Mouse (Mus musculus): Measurements from ENCODE around the gene P2rx3. TPM values are rescaled to one million over a fixed set of nuclear protein-coding genes. Genes with fewer than 3 reads are reported as not detected.

P2rx3 gene
- polyA plus RNA-seq (2014; fragmentation: Nextera tagmentation; extraction: Ambion mirVana) = 0.76 and 1.4 TPM in 2 replicates

DNA sequence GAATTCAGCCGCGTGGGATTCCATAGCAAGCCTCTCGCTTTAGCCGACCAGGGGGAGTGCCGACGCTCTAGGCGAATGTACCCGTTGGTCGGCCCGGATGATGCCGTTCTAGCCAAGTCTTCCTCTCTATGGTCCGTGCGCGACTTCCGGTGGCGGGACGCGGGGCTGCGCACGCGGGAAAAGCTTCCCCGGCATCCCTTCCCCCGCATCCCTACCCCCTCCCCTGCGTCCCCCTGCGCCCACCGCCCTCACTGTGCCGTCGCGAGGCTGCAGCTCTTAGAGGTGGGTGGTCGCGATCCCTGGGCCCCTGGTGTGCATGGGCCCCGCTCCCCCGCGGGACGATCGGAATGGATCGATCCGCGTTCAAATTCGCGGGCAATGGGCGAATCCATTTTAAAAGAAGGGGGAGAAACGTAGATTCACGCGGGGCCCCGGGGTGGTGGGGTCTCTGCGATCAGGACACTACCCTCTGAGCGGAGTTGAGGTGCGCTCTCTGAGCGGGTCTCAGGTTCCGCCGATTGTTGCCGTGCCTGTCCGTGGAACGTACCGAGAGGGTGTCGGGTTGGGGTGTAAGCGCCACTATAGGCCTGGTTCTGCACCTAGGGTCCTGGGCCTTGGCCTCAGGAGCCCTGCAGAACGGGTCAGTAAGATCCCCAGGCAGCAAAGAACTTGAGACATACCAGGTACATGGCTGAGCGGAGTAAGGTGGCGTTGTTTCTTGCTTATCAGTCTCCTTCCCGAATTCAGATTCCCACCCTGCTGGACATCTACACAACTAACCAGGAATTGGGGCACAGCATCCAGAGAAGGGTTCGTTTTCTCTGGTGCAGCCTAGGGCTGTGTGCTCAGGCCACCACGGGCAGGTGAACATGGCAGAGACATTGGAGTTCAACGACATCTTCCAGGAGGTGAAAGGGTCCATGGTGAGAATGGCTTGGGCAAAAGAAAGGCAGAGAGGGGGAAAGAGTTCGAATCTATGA lies at the start of gene P2rx3, which contains the start of gene Ssrp1:
Gene P2rx3, minus strand, starts transcription at position 416 of the 980 bp plus-strand sequence.
Gene Ssrp1, plus strand, starts transcription at position 188 of the 980 bp plus-strand sequence.
- under 1% methylated on average over 66 of the region's 66 CpGs for WGBS
- Histone ChIP-seq H3K27ac (replicated peaks; ENCODE audit: low read depth, low read length) (peak within 1 kb of the TSS; percentile 80), H3K4me3 (ENCODE audit: low read depth, low read length) (peak within 1 kb of the TSS; percentile 67), H3K4me1 (ENCODE audit: control insufficient read depth, insufficient read depth, low read length) (peaks cover 2% of the 10 kb centered on the region; the same call in 1 of the 2 replicates), H3K36me3 (ENCODE audit: control insufficient read depth, insufficient read depth, low read length) (peaks cover 21% of the 10 kb centered on the region), H3K27me3 (ENCODE audit: control insufficient read depth, insufficient read depth, low read length) (no peaks in the 10 kb centered on the region), H3K4me2 (ENCODE audit: low read depth, severe bottlenecking) (peak within 1 kb of the TSS; percentile 73), H3K9ac (ENCODE audit: low read length) (peak within 1 kb of the TSS; percentile 91), H3K9me3 (ENCODE audit: control insufficient read depth, low read length) (no peaks in the 10 kb centered on the region)
- ATAC-seq (ENCODE audit: insufficient number of reproducible peaks, low FRiP score, low TSS enrichment, low read depth) (peak; percentile 93), DNase-seq (ENCODE audit: low spot score) (peak; percentile 95)

DNA sequence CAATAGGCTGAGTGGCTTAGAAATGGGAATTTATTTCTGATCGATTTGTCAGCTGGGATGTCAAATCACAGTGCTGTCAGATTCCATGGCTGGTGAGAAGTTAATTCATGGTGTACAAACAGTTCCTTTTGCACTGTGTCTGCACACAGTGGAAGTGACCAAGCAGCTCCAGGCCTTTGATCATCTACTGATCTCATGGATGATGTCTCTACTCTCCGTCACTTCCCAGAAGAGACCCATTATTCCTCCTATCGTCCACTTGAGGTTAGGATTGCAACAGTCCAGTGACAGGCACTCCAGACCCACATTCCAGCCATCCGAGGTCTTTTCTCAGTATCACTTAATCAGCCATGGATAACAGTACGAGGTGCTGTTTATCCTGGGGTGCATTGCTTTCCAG lies 36.5 kb upstream of the P2rx3 start:
- DNase-seq (ENCODE audit: low spot score) = no peak
- H3K27me3 ChIP-seq (ENCODE audit: control insufficient read depth, insufficient read depth, low read length) = no peaks in the 10 kb centered on the region
- no peak overlapping the region for H3K9ac ChIP-seq (ENCODE audit: low read length)
- no peak overlapping the region for H3K4me2 ChIP-seq (ENCODE audit: low read depth, severe bottlenecking)
- no peak overlapping the region for H3K4me3 ChIP-seq (ENCODE audit: low read depth, low read length)
- no peaks in the 10 kb centered on the region for H3K4me1 ChIP-seq (ENCODE audit: control insufficient read depth, insufficient read depth, low read length)
- no peak overlapping the region for H3K27ac ChIP-seq (replicated peaks; ENCODE audit: low read depth, low read length)
- no peaks in the 10 kb centered on the region for H3K9me3 ChIP-seq (ENCODE audit: control insufficient read depth, low read length)
- no peak for ATAC-seq (ENCODE audit: insufficient number of reproducible peaks, low FRiP score, low TSS enrichment, low read depth)
- WGBS = 88% methylated on average over 5 of the region's 5 CpGs
- no peaks in the 10 kb centered on the region for H3K36me3 ChIP-seq (ENCODE audit: control insufficient read depth, insufficient read depth, low read length)

DNA sequence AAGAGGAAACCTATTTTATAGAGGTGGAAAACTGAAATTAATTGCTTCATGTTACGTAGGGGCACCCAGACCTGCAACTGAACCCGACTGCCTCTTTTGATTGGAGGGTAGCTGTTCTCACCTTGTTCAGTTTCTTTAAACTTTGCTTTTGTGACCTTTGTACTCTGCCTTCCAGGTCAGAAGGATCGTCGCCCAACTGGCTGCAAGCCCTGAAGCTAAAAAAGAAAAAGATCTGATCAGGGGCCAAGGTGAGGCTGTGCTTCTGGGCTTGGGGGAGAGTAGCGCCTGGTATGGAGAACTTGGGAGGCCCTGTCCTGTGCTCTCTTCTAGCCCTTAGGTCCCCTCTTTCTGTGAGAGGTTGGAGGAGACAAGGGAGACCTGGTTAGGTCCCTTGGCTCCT lies 34.7 kb upstream of the P2rx3 start:
- no peak overlapping the region for H3K4me2 ChIP-seq (ENCODE audit: low read depth, severe bottlenecking)
- no peaks in the 10 kb centered on the region for H3K9me3 ChIP-seq (ENCODE audit: control insufficient read depth, low read length)
- no peaks in the 10 kb centered on the region for H3K27me3 ChIP-seq (ENCODE audit: control insufficient read depth, insufficient read depth, low read length)
- no peak overlapping the region for H3K4me3 ChIP-seq (ENCODE audit: low read depth, low read length)
- no peak overlapping the region for H3K27ac ChIP-seq (replicated peaks; ENCODE audit: low read depth, low read length)
- DNase-seq (ENCODE audit: low spot score) (no peak), ATAC-seq (ENCODE audit: insufficient number of reproducible peaks, low FRiP score, low TSS enrichment, low read depth) (no peak)
- H3K36me3 ChIP-seq (ENCODE audit: control insufficient read depth, insufficient read depth, low read length) = no peaks in the 10 kb centered on the region
- H3K9ac ChIP-seq (ENCODE audit: low read length) = no peak overlapping the region
- WGBS = 88% methylated on average over 5 of the region's 5 CpGs
- no peaks in the 10 kb centered on the region for H3K4me1 ChIP-seq (ENCODE audit: control insufficient read depth, insufficient read depth, low read length)

DNA sequence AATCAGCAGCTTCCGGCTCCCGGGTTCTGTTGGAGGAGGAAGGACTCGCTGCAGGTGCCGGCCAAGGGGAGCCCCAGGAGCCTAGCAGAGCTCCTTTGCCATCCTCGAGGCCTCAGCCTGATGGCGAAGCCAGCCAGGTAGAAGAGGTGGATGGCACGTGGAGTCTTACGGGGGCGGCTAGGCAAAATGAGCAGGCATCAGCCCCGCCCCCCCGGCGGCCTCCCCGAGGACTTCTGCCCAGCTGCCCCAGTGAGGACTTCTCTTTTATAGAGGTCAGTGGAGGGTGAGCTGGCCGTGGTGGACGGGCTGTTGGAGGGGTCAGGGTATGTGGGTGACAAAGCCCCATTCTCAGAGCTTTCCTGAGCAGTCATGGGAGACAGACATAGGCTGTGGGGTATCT lies 32.8 kb upstream of the P2rx3 start:
- DNase-seq (ENCODE audit: low spot score) (no peak), ATAC-seq (ENCODE audit: insufficient number of reproducible peaks, low FRiP score, low TSS enrichment, low read depth) (no peak)
- no peak overlapping the region for H3K27ac ChIP-seq (replicated peaks; ENCODE audit: low read depth, low read length)
- H3K4me2 ChIP-seq (ENCODE audit: low read depth, severe bottlenecking) = no peak overlapping the region
- 71% methylated on average over 15 of the region's 15 CpGs for WGBS
- no peak overlapping the region for H3K9ac ChIP-seq (ENCODE audit: low read length)
- peaks cover 2% of the 10 kb centered on the region; the same call in 1 of the 2 replicates for H3K36me3 ChIP-seq (ENCODE audit: control insufficient read depth, insufficient read depth, low read length)
- H3K4me3 ChIP-seq (ENCODE audit: low read depth, low read length) = no peak overlapping the region
- no peaks in the 10 kb centered on the region for H3K9me3 ChIP-seq (ENCODE audit: control insufficient read depth, low read length)
- no peaks in the 10 kb centered on the region for H3K27me3 ChIP-seq (ENCODE audit: control insufficient read depth, insufficient read depth, low read length)
- H3K4me1 ChIP-seq (ENCODE audit: control insufficient read depth, insufficient read depth, low read length) = no peaks in the 10 kb centered on the region

DNA sequence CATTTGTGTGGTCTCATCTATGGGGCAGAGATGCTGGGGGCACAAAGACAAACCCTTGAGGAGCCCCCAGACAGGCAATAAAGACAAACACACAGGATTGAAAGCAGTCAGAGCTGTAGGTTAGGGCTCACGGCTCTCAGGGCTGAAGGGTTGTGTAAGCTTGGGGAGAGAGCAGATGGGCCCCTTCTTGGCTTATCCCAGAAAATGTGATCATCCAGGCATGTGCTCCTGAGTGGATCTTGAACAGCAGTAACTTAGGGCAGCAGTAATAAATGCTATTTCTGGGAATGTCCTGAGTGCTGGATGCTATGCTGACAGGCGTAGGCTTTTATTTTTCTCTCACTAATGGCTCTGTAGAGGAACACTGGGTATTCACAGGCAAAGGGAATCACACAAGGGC lies 31.4 kb upstream of the P2rx3 start:
- H3K27ac ChIP-seq (replicated peaks; ENCODE audit: low read depth, low read length) = no peak overlapping the region
- no peak for DNase-seq (ENCODE audit: low spot score)
- H3K4me1 ChIP-seq (ENCODE audit: control insufficient read depth, insufficient read depth, low read length) = no peaks in the 10 kb centered on the region
- no peaks in the 10 kb centered on the region for H3K27me3 ChIP-seq (ENCODE audit: control insufficient read depth, insufficient read depth, low read length)
- no peak overlapping the region for H3K4me2 ChIP-seq (ENCODE audit: low read depth, severe bottlenecking)
- no peaks in the 10 kb centered on the region for H3K9me3 ChIP-seq (ENCODE audit: control insufficient read depth, low read length)
- H3K9ac ChIP-seq (ENCODE audit: low read length) = no peak overlapping the region
- WGBS = 78% methylated on average over 2 of the region's 2 CpGs
- H3K36me3 ChIP-seq (ENCODE audit: control insufficient read depth, insufficient read depth, low read length) = peaks cover 2% of the 10 kb centered on the region; the same call in 1 of the 2 replicates
- ATAC-seq (ENCODE audit: insufficient number of reproducible peaks, low FRiP score, low TSS enrichment, low read depth) = no peak
- no peak overlapping the region for H3K4me3 ChIP-seq (ENCODE audit: low read depth, low read length)

DNA sequence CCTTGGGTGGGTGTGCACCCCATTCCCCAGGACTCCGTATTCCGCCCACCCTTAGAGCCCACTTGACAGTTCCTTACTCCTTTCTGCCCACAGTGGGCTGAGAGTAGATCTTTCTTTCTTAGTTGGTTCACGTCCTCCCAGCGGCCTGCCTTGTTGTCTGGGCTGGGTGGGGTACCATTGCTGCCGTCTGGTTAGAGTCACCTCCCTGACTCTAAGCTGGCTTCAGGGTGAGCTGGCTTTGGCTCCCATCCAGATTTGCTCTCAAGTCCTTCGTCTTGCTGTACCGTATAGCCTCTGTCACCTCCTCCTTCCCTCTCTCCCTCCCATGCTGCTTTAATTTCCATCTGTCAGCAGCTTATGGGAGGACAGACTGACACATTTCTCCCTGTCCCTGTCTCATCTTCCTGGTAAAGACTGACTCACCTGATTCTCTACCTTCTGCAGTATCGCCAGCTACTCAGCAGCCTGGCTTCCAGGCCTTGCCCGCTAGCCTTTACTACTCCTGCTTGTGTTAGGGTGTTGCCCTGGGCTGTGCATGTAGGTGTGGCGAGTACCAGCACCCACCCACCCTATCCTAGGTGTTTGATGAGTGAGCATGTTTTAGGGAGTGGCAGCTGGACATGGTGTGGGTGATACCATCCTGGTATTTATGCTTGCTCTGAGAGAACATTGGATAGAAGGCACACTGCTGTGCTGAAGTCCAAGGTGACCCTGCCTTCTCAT lies 30.8 kb upstream of the P2rx3 start:
- Histone ChIP-seq H3K27me3 (ENCODE audit: control insufficient read depth, insufficient read depth, low read length) (no peaks in the 10 kb centered on the region), H3K27ac (replicated peaks; ENCODE audit: low read depth, low read length) (no peak overlapping the region), H3K4me3 (ENCODE audit: low read depth, low read length) (no peak overlapping the region), H3K4me2 (ENCODE audit: low read depth, severe bottlenecking) (no peak overlapping the region), H3K36me3 (ENCODE audit: control insufficient read depth, insufficient read depth, low read length) (peaks cover 2% of the 10 kb centered on the region; the same call in 1 of the 2 replicates), H3K9me3 (ENCODE audit: control insufficient read depth, low read length) (no peaks in the 10 kb centered on the region), H3K9ac (ENCODE audit: low read length) (no peak overlapping the region), H3K4me1 (ENCODE audit: control insufficient read depth, insufficient read depth, low read length) (no peaks in the 10 kb centered on the region)
- 89% methylated on average over 10 of the region's 10 CpGs for WGBS
- DNase-seq (ENCODE audit: low spot score) (no peak), ATAC-seq (ENCODE audit: insufficient number of reproducible peaks, low FRiP score, low TSS enrichment, low read depth) (no peak)

DNA sequence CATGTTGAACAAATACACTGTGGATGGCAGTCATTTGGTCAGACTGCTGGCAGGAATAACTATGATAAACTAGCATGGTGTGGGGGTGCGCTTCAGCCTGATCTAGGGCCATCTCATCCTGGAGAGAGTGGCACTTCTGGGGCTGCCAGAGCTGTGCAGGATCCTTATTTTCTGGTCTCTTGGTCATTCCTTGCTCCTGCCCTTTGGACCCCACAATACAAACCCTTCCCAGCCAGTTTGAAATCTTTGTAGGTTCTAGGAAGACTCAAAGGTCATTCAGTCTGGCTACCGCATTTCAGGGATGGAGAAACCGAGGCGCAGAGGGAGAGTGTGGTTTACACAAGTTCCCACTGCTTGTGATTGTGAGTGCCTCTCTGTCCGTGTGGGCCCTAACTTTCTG lies 29.7 kb upstream of the P2rx3 start:
- ATAC-seq (ENCODE audit: insufficient number of reproducible peaks, low FRiP score, low TSS enrichment, low read depth) = no peak

DNA sequence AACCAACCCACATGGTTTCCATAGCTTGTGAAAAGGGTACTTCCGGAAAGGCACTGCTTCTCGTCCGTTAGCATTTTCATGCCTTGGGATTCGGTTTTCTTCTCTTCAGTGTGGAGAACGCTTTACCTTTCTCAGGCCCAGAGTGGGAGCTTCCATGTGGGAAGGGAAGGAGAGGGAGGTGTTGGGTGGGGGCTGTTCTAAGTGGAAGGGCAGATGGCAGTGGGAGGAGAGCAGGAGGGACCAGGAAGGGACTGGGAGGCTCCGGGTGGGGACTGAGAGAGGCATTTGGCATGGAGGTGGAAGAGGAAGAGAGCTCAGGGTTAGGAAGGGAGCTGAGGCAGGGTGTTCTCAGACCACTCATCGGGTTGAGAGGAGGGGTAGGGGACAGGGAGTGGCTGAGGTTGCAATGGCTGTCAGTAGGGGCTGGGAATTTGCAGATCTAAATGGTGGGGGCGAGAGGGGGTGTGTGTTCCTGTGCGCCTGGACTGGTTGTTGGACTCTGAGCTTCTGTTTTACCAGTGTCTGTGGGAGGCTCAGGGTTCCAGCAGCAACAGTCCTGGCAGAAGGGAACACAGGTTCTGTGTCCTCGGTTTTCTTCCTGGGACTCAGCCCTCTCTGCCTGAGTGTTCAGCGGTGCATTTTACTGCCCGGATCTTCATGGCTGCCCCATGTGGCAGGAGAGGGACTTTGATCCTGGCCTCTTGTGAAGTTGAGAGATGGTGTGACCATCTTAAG lies 28.0 kb upstream of the P2rx3 start:
- no peaks in the 10 kb centered on the region for H3K4me1 ChIP-seq (ENCODE audit: control insufficient read depth, insufficient read depth, low read length)
- 68% methylated on average over 12 of the region's 12 CpGs for WGBS
- H3K9me3 ChIP-seq (ENCODE audit: control insufficient read depth, low read length) = no peaks in the 10 kb centered on the region
- H3K27me3 ChIP-seq (ENCODE audit: control insufficient read depth, insufficient read depth, low read length) = no peaks in the 10 kb centered on the region
- no peak overlapping the region for H3K9ac ChIP-seq (ENCODE audit: low read length)
- ATAC-seq (ENCODE audit: insufficient number of reproducible peaks, low FRiP score, low TSS enrichment, low read depth) (no peak), DNase-seq (ENCODE audit: low spot score) (no peak)
- H3K36me3 ChIP-seq (ENCODE audit: control insufficient read depth, insufficient read depth, low read length) = peaks cover 2% of the 10 kb centered on the region; the same call in 1 of the 2 replicates
- no peak overlapping the region for H3K4me2 ChIP-seq (ENCODE audit: low read depth, severe bottlenecking)
- H3K4me3 ChIP-seq (ENCODE audit: low read depth, low read length) = no peak overlapping the region
- no peak overlapping the region for H3K27ac ChIP-seq (replicated peaks; ENCODE audit: low read depth, low read length)

More for the DNA sequence above, 29.7 kb upstream of the P2rx3 start:
- no peak overlapping the region for H3K27ac ChIP-seq (replicated peaks; ENCODE audit: low read depth, low read length)
- H3K27me3 ChIP-seq (ENCODE audit: control insufficient read depth, insufficient read depth, low read length) = no peaks in the 10 kb centered on the region
- no peaks in the 10 kb centered on the region for H3K9me3 ChIP-seq (ENCODE audit: control insufficient read depth, low read length)
- peaks cover 2% of the 10 kb centered on the region; the same call in 1 of the 2 replicates for H3K36me3 ChIP-seq (ENCODE audit: control insufficient read depth, insufficient read depth, low read length)
- 95% methylated on average over 5 of the region's 5 CpGs for WGBS
- H3K4me3 ChIP-seq (ENCODE audit: low read depth, low read length) = no peak overlapping the region
- no peak for DNase-seq (ENCODE audit: low spot score)
- no peak overlapping the region for H3K4me2 ChIP-seq (ENCODE audit: low read depth, severe bottlenecking)
- no peaks in the 10 kb centered on the region for H3K4me1 ChIP-seq (ENCODE audit: control insufficient read depth, insufficient read depth, low read length)
- H3K9ac ChIP-seq (ENCODE audit: low read length) = no peak overlapping the region
